ENCODE assay signal across 8 mouse cellular contexts in genomic region chr4:150238433-150239086, GRCm38 (mm10). TPM values are rescaled to one million over a fixed set of nuclear protein-coding genes. Genes with fewer than 3 reads are reported as not detected.
DNase-seq lines count a peak whose midpoint lies in the region; ATAC-seq and TF ChIP-seq lines count a peak whose summit lies in the region.

No protein-coding gene starts in this region.

- ATAC-seq in embryonic facial prominence, embryonic 11.5 days (replicated peaks; ENCODE audit: insufficient number of reproducible peaks, low FRiP score, low TSS enrichment, low read depth) = no peak
- ATAC-seq in hindbrain, embryonic 14.5 days (ENCODE audit: low FRiP score) = no peak

- H3K9me3 ChIP-seq in embryonic facial prominence, embryonic 11.5 days (replicated peaks; ENCODE audit: control insufficient read depth, low read length) = no peaks in the 10 kb centered on the region
- no peaks in the 10 kb centered on the region for H3K9me3 ChIP-seq in hindbrain, embryonic 14.5 days (ENCODE audit: control insufficient read depth, low read length)
- no peaks in the 10 kb centered on the region for H3K9me3 ChIP-seq in midbrain, embryonic 10.5 days (replicated peaks)

- peak overlapping the region; percentile 4; the same call in 1 of the 2 replicates for H3K27ac ChIP-seq in liver, adult 2 months (replicated peaks; ENCODE audit: insufficient read depth, low read depth, low read length)
- H3K27ac ChIP-seq in embryonic facial prominence, embryonic 11.5 days (replicated peaks; ENCODE audit: low read depth, low read length) = peak overlapping the region; percentile 38; the same call in 1 of the 2 replicates
- H3K27ac ChIP-seq in hindbrain, embryonic 14.5 days = no peak overlapping the region
- H3K27ac ChIP-seq in midbrain, embryonic 10.5 days (replicated peaks) = peak overlapping the region; percentile 99

- no peaks in the 10 kb centered on the region for H3K27me3 ChIP-seq in liver, adult 2 months (ENCODE audit: control insufficient read depth, insufficient read depth, low read length)
- H3K27me3 ChIP-seq in embryonic facial prominence, embryonic 11.5 days (ENCODE audit: control insufficient read depth, insufficient read depth, low read length) = no peaks in the 10 kb centered on the region
- H3K27me3 ChIP-seq in hindbrain, embryonic 14.5 days (ENCODE audit: control insufficient read depth, insufficient read depth, low read length) = no peaks in the 10 kb centered on the region
- H3K27me3 ChIP-seq in midbrain, embryonic 10.5 days (ENCODE audit: low read depth, poor library complexity, severe bottlenecking) = no peaks in the 10 kb centered on the region

- WGBS in liver, adult 2 months = 8% methylated on average over 3 of the region's 3 CpGs
- WGBS in embryonic facial prominence, embryonic 11.5 days = 1% methylated on average over 3 of the region's 3 CpGs
- WGBS in hindbrain, embryonic 14.5 days = 3% methylated on average over 3 of the region's 3 CpGs
- under 1% methylated on average over 3 of the region's 3 CpGs for WGBS in midbrain, embryonic 10.5 days

- H3K4me3 ChIP-seq in liver, adult 2 months (ENCODE audit: insufficient read depth, low read depth, low read length) = peak overlapping the region; percentile 66; the same call in 1 of the 2 replicates
- H3K4me3 ChIP-seq in embryonic facial prominence, embryonic 11.5 days (ENCODE audit: low read depth, low read length) = peak overlapping the region; percentile 77
- peak overlapping the region; percentile 75 for H3K4me3 ChIP-seq in hindbrain, embryonic 14.5 days (replicated peaks; ENCODE audit: low read length)
- H3K4me3 ChIP-seq in midbrain, embryonic 10.5 days = peak overlapping the region; percentile 95

- TF ChIP-seq POLR2A in liver, adult 2 months (IDR thresholded peaks at IDR 0.05; ENCODE audit: extremely low read depth, insufficient read depth, low read length) = no peak

- peaks cover 13% of the 10 kb centered on the region for H3K79me2 ChIP-seq in liver, adult 2 months (ENCODE audit: control insufficient read depth, insufficient read depth, low read length)

- H3K9ac ChIP-seq in liver, adult 2 months (ENCODE audit: low read depth, low read length) = peak overlapping the region; percentile 4
- peak overlapping the region; percentile 84 for H3K9ac ChIP-seq in embryonic facial prominence, embryonic 11.5 days (replicated peaks; ENCODE audit: low read length)
- H3K9ac ChIP-seq in hindbrain, embryonic 14.5 days = peak overlapping the region; percentile 84

- peaks cover 25% of the 10 kb centered on the region for H3K4me1 ChIP-seq in liver, adult 2 months (ENCODE audit: control insufficient read depth, insufficient read depth, low read length)
- H3K4me1 ChIP-seq in embryonic facial prominence, embryonic 11.5 days (ENCODE audit: control insufficient read depth, insufficient read depth, low read length) = peaks cover 7% of the 10 kb centered on the region
- H3K4me1 ChIP-seq in hindbrain, embryonic 14.5 days (replicated peaks; ENCODE audit: control insufficient read depth, insufficient read depth, low read length) = peaks cover 19% of the 10 kb centered on the region
- peaks cover 71% of the 10 kb centered on the region for H3K4me1 ChIP-seq in midbrain, embryonic 10.5 days

- H3K4me2 ChIP-seq in embryonic facial prominence, embryonic 11.5 days (ENCODE audit: low read depth, low read length) = peak overlapping the region; percentile 78
- peak overlapping the region; percentile 84 for H3K4me2 ChIP-seq in hindbrain, embryonic 14.5 days (replicated peaks)

- TF ChIP-seq CTCF in liver, adult 2 months (IDR thresholded peaks at IDR 0.05; ENCODE audit: low read depth, low read length) = no peak

- H3K36me3 ChIP-seq in liver, adult 2 months (ENCODE audit: control insufficient read depth, insufficient read depth, low read length) = peaks cover 36% of the 10 kb centered on the region
- peaks cover 19% of the 10 kb centered on the region for H3K36me3 ChIP-seq in embryonic facial prominence, embryonic 11.5 days (replicated peaks; ENCODE audit: control insufficient read depth, insufficient read depth, low read depth, low read length)
- H3K36me3 ChIP-seq in hindbrain, embryonic 14.5 days (replicated peaks; ENCODE audit: control insufficient read depth, insufficient read depth) = peaks cover 33% of the 10 kb centered on the region
- peaks cover 48% of the 10 kb centered on the region for H3K36me3 ChIP-seq in midbrain, embryonic 10.5 days

- peak; percentile 62 for DNase-seq in liver, adult 2 months (ENCODE audit: extremely low read depth, low read depth, low spot score)
- DNase-seq in liver = no peak
- peak; percentile 53 for DNase-seq in embryonic facial prominence, embryonic 11.5 days (ENCODE audit: low spot score)
- no peak for DNase-seq in hindbrain, embryonic 14.5 days (ENCODE audit: low spot score)
- no peak for DNase-seq in midbrain, embryonic 10.5 days (ENCODE audit: low spot score)
- DNase-seq in ovary, postnatal 36 days (ENCODE audit: low spot score) = no peak
- no peak for DNase-seq in ovary, adult 18-20 months (ENCODE audit: low spot score)
- DNase-seq in testis, postnatal 10 days (ENCODE audit: low spot score) = no peak

RNA-seq across cellular contexts. Expression of gene Eno1, which starts 2.0 kb away (rescaled TPM):
- 386 and 392 TPM in 2 replicates for total RNA-seq in liver, adult 2 months (2014; rRNA removed)
- polyA plus RNA-seq in liver, adult 2 months (2012; rRNA removed) = 283 and 350 TPM in 2 replicates
- 1,873 and 2,043 TPM in 2 replicates for polyA plus RNA-seq in embryonic facial prominence, embryonic 11.5 days (2014; fragmentation: Nextera tagmentation; extraction: Ambion mirVana)
- 955 and 1,038 TPM in 2 replicates for polyA plus RNA-seq in hindbrain, embryonic 14.5 days (2014; fragmentation: Nextera tagmentation; extraction: Ambion mirVana)
- polyA plus RNA-seq in midbrain, embryonic 10.5 days (2016; fragmentation: Nextera tagmentation; extraction: Ambion mirVana) = 2,531 and 3,331 TPM in 2 replicates

RNA-seq across cellular contexts. Expression of gene Car6, which starts 37.4 kb away (rescaled TPM):
- total RNA-seq in liver, adult 2 months (2014; rRNA removed) = not detected in 2 replicates
- polyA plus RNA-seq in liver, adult 2 months (2012; rRNA removed) = not detected in 2 replicates
- polyA plus RNA-seq in embryonic facial prominence, embryonic 11.5 days (2014; fragmentation: Nextera tagmentation; extraction: Ambion mirVana) = 0.18 TPM in 1 of 2 replicates, not detected in the other
- polyA plus RNA-seq in hindbrain, embryonic 14.5 days (2014; fragmentation: Nextera tagmentation; extraction: Ambion mirVana) = not detected in 2 replicates
- 0.12 TPM in 1 of 2 replicates, not detected in the other for polyA plus RNA-seq in midbrain, embryonic 10.5 days (2016; fragmentation: Nextera tagmentation; extraction: Ambion mirVana)

RNA-seq across cellular contexts. Expression of gene Rere, which starts 42.9 kb away (rescaled TPM):
- total RNA-seq in liver, adult 2 months (2014; rRNA removed) = 10.0 and 10.7 TPM in 2 replicates
- 5.8 and 8.8 TPM in 2 replicates for polyA plus RNA-seq in liver, adult 2 months (2012; rRNA removed)
- 22.9 and 28.7 TPM in 2 replicates for polyA plus RNA-seq in embryonic facial prominence, embryonic 11.5 days (2014; fragmentation: Nextera tagmentation; extraction: Ambion mirVana)
- polyA plus RNA-seq in hindbrain, embryonic 14.5 days (2014; fragmentation: Nextera tagmentation; extraction: Ambion mirVana) = 44.4 and 46.8 TPM in 2 replicates
- polyA plus RNA-seq in midbrain, embryonic 10.5 days (2016; fragmentation: Nextera tagmentation; extraction: Ambion mirVana) = 24.5 and 30.7 TPM in 2 replicates

Comparison
In these comparisons a context has a peak if more than half of its experiments do, and no peak if none do; other contexts are left out.
1. DNase-seq: peak in liver, adult 2 months (single experiment) and embryonic facial prominence, embryonic 11.5 days (single experiment); none in liver (single experiment), hindbrain, embryonic 14.5 days (single experiment), midbrain, embryonic 10.5 days (single experiment), ovary, postnatal 36 days (single experiment), ovary, adult 18-20 months (single experiment) and testis, postnatal 10 days (single experiment).
2. H3K9ac ChIP-seq: peak in every context shown above with its lines; median percentile 84 in embryonic facial prominence, embryonic 11.5 days; 84 in hindbrain, embryonic 14.5 days; 4 in liver, adult 2 months.
3. Peak in every context shown above with its lines, with median percentiles within 50 percentile points of each other: H3K4me3 ChIP-seq.